In the genomic region with DNA sequence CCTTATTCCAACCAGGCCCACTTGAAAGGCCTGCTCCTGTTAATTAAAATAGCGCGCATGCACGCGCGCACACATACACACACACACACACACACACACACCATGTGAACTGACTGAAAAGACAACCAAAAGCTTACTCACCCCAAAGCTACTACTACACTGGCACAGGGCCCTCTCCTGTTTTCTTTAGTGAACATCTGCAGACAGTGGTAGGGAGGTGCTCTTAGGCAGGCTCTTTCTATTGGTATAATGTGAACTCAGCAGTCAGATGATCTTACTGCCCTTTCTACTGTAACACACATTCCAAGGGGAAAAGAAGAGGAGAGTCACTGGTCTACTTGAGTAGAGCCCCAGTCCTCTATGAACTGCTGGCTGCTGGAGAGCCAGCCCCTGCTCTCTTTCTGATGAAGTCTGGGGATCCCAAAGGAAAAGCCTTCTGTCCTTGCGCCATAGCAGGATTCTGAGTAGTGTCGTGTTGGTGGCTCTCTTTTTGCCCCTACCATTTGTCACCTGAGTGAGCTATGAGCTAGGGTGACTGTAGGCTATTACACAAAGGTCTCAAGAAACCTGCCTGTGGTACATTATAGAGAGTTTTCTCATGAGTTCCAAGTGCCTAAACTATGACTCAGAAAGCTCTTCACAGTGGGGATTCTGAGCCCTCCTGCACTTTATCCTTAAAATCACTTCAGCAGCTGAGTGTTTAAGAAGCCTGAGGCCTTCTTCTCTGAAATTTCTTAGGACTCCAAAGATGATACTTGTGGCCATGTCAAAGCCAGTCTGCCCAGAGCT, we compare ENCODE assay signal across 15 mouse cellular contexts. TPM values are rescaled to one million over a fixed set of nuclear protein-coding genes. Genes with fewer than 3 reads are reported as not detected.
A peak's percentile ranks its signal among the peaks of the same experiment; 100 is the strongest.
DNase-seq lines count a peak whose midpoint lies in the region; ATAC-seq and TF ChIP-seq lines count a peak whose summit lies in the region.
"Had no signal": no experiment of that assay in that cellular context is flagged by ENCODE, and none has a peak within 500 bp of the region (broad histone marks: within the 10 kb centered on the region; RNA-seq: fewer than 3 reads in every experiment).

No protein-coding gene starts in this region.

- no peak overlapping the region for H3K4me3 ChIP-seq in lung, embryonic 14.5 days (ENCODE audit: low read depth, low read length)
- H3K4me3 ChIP-seq in lung, adult 2 months (replicated peaks; ENCODE audit: extremely low read depth, low read depth, low read length): no peak overlapping the region
- H3K4me3 ChIP-seq in brown adipose tissue, adult 24 weeks (ENCODE audit: insufficient read depth, low read depth, low read length): no peak overlapping the region
- H3K4me3 ChIP-seq: left cerebral cortex, adult 2 months; limb, embryonic 15.5 days had no signal

- 72% methylated on average over 7 of the region's 7 CpGs for WGBS in lung, embryonic 14.5 days
- WGBS in lung, adult 2 months: 78% methylated on average over 7 of the region's 7 CpGs

- ATAC-seq in lung, embryonic 14.5 days (ENCODE audit: insufficient read depth): no peak

- H3K4me1 ChIP-seq in lung, embryonic 14.5 days (ENCODE audit: insufficient read depth): peaks cover 18% of the 10 kb centered on the region
- H3K4me1 ChIP-seq in lung, adult 2 months (ENCODE audit: control insufficient read depth, insufficient read depth, low read length): no peaks in the 10 kb centered on the region; the same call in 1 of the 2 replicates
- peaks cover 35% of the 10 kb centered on the region for H3K4me1 ChIP-seq in brown adipose tissue, adult 24 weeks (ENCODE audit: control insufficient read depth, insufficient read depth, insufficient read length, low read length)

- no peak overlapping the region for H3K4me2 ChIP-seq in lung, embryonic 14.5 days
- H3K4me2 ChIP-seq: limb, embryonic 15.5 days had no signal

- no peak for TF ChIP-seq CTCF in lung, embryonic 14.5 days (IDR thresholded peaks at IDR 0.05; ENCODE audit: low read depth)
- TF ChIP-seq CTCF in lung, adult 2 months (IDR thresholded peaks at IDR 0.05; ENCODE audit: insufficient read depth, low read length): no peak

- H3K9ac ChIP-seq in lung, embryonic 14.5 days: no peak overlapping the region
- H3K9ac ChIP-seq: limb, embryonic 15.5 days; liver, postnatal 0 days had no signal

- DNase-seq in adrenal gland, adult 2 months: peak; percentile 40
- DNase-seq in adrenal gland, postnatal 4 days (ENCODE audit: low spot score in 2 of 2): no peak
- no peak for DNase-seq in lung, embryonic 14.5 days
- no peak for DNase-seq in lung, adult 2 months
- peak; percentile 40 for DNase-seq in skeletal muscle tissue, adult 2 months (ENCODE audit: low read depth, low spot score)
- no peak for DNase-seq in layer of hippocampus, postnatal 10 days (ENCODE audit: low spot score in 2 of 2)
- no peak for DNase-seq in embryo, embryonic 10.5 days (ENCODE audit: low spot score)
- DNase-seq: cerebellum, adult 9-10 months; heart, postnatal 10 days; liver, postnatal 0 days; spleen, adult 18-20 months; thymus, postnatal 14 days had no signal

- no peaks in the 10 kb centered on the region for H3K9me3 ChIP-seq in lung, embryonic 14.5 days (ENCODE audit: low read depth, low read length)
- H3K9me3 ChIP-seq: limb, embryonic 15.5 days had no signal

- H3K36me3 ChIP-seq in lung, embryonic 14.5 days (ENCODE audit: insufficient read depth): no peaks in the 10 kb centered on the region
- H3K36me3 ChIP-seq: limb, embryonic 15.5 days had no signal

- H3K27ac ChIP-seq in lung, embryonic 14.5 days (ENCODE audit: low read depth): peak overlapping the region; percentile 46; the same call in 1 of the 2 replicates
- peak overlapping the region; percentile 94 for H3K27ac ChIP-seq in brown adipose tissue, adult 24 weeks (replicated peaks; ENCODE audit: low read depth, low read length)
- H3K27ac ChIP-seq: left cerebral cortex, adult 2 months had no signal

- no peaks in the 10 kb centered on the region for H3K27me3 ChIP-seq in lung, embryonic 14.5 days (ENCODE audit: insufficient read depth, low read length)

- no peak for TF ChIP-seq POLR2A in lung, adult 2 months (IDR thresholded peaks at IDR 0.05; ENCODE audit: borderline replicate concordance, extremely low read depth, low read depth, low read length)

RNA-seq across cellular contexts. Expression of gene Ext2, which starts 45.9 kb away (rescaled TPM):
- total RNA-seq in adrenal gland, adult 2 months (2021): 10 to 100 TPM; 94.2 to 94.9 TPM
- polyA plus RNA-seq in adrenal gland, adult 2 months (2012; rRNA removed): 33.0 and 43.5 TPM in 2 replicates
- total RNA-seq in adrenal gland, postnatal 4 days (2021): 100 to 1,000 TPM; 108 to 118 TPM
- polyA plus RNA-seq in lung, embryonic 14.5 days (2014; fragmentation: Nextera tagmentation; extraction: Ambion mirVana): 138 and 140 TPM in 2 replicates
- polyA plus RNA-seq in lung, adult 2 months (2012; rRNA removed): 58.3 and 59.5 TPM in 2 replicates
- 18.2 and 22.2 TPM in 2 replicates for polyA plus RNA-seq in brown adipose tissue, adult 24 weeks (2012; ENCODE audit: insufficient read depth, insufficient read length, missing spikeins)
- total RNA-seq in layer of hippocampus, postnatal 10 days (2021): 10 to 100 TPM; 55.4 to 62.4 TPM

Comparison
In these comparisons a context has a peak if more than half of its experiments do, and no peak if none do; other contexts are left out.
1. DNase-seq: peak in adrenal gland, adult 2 months (single experiment) and skeletal muscle tissue, adult 2 months (single experiment); none in adrenal gland, postnatal 4 days (0 of 2), lung, embryonic 14.5 days (single experiment), lung, adult 2 months (single experiment), layer of hippocampus, postnatal 10 days (0 of 2) and embryo, embryonic 10.5 days (single experiment).